Mouse (Mus musculus): ENCODE results near the gene 4921536K21Rik.

The 4921536K21Rik gene

GRCm38 (mm10) chr11:3910513-3911310 is 15.8 kb upstream of the 4921536K21Rik start:
- DNase-seq = no peak

- no peak for DNase-seq
These were observed 14.3 kb upstream of the 4921536K21Rik start for GRCm38 (mm10) chr11:3909236-3909635.

- DNase-seq = no peak
These were observed 10.5 kb upstream of the 4921536K21Rik start for GRCm38 (mm10) chr11:3905446-3905845.

- DNase-seq = no peak
These were observed 9.8 kb upstream of the 4921536K21Rik start for GRCm38 (mm10) chr11:3904673-3905072.

- no peak for DNase-seq
These were observed 8.1 kb upstream of the 4921536K21Rik start for GRCm38 (mm10) chr11:3903046-3903445.

- no peak for DNase-seq
These were observed 7.6 kb upstream of the 4921536K21Rik start for GRCm38 (mm10) chr11:3902516-3902915.

GRCm38 (mm10) chr11:3900296-3900695 is 5.4 kb upstream of the 4921536K21Rik start:
- DNase-seq = no peak

GRCm38 (mm10) chr11:3895933-3896332 is 1.0 kb upstream of the 4921536K21Rik start:
- no peak for DNase-seq

- no peak for DNase-seq
These were observed 560 bp upstream of the 4921536K21Rik start for GRCm38 (mm10) chr11:3895458-3895857.

- no peak for DNase-seq
These were observed 928 bp downstream of the 4921536K21Rik start for GRCm38 (mm10) chr11:3893970-3894369.

GRCm38 (mm10) chr11:3887331-3887730 is 7.6 kb downstream of the 4921536K21Rik start:
- no peak for DNase-seq

- no peak for DNase-seq
These were observed 11.2 kb downstream of the 4921536K21Rik start for GRCm38 (mm10) chr11:3883711-3884110.

- peak; percentile 90 for DNase-seq
These were observed 15.1 kb downstream of the 4921536K21Rik start for GRCm38 (mm10) chr11:3879836-3880235.

GRCm38 (mm10) chr11:3878660-3879059 is 16.2 kb downstream of the 4921536K21Rik start:
- DNase-seq = no peak

GRCm38 (mm10) chr11:3876419-3876818 is 18.5 kb downstream of the 4921536K21Rik start:
- DNase-seq = peak; percentile 66

- no peak for DNase-seq
These were observed 30.6 kb downstream of the 4921536K21Rik start for GRCm38 (mm10) chr11:3864343-3864742.

GRCm38 (mm10) chr11:3863454-3864112 is 31.3 kb downstream of the 4921536K21Rik start, which contains the start of gene Osbp2:
Gene Osbp2 (minus strand): TSS chr11:3863903.
- peak; percentile 91 for DNase-seq

- DNase-seq = peak; percentile 76
These were observed 32.0 kb downstream of the 4921536K21Rik start for GRCm38 (mm10) chr11:3862661-3863453.

GRCm38 (mm10) chr11:3860361-3860760 is 34.5 kb downstream of the 4921536K21Rik start:
- DNase-seq = peak; percentile 51

- DNase-seq = no peak
These were observed 35.1 kb downstream of the 4921536K21Rik start for GRCm38 (mm10) chr11:3859778-3860177.

- peak; percentile 53 for DNase-seq
These were observed 37.0 kb downstream of the 4921536K21Rik start for GRCm38 (mm10) chr11:3857902-3858301.

GRCm38 (mm10) chr11:3855846-3856245 is 39.1 kb downstream of the 4921536K21Rik start:
- DNase-seq = peak; percentile 72

GRCm38 (mm10) chr11:3854156-3854555 is 40.7 kb downstream of the 4921536K21Rik start:
- peak; percentile 70 for DNase-seq

All from cerebellum, adult 9-10 months (tissue).